Mouse (Mus musculus) monocyte, adult 5-6 weeks (primary cell): ENCODE measurements around the gene Phb. TPM values are rescaled to one million over a fixed set of nuclear protein-coding genes. Genes with fewer than 3 reads are reported as not detected.

Experiments
- total RNA-seq: library from RNA; stranded (forward); fragments of 200-1000, 200-491, 200-594 nt; gene quantifications from 3 replicates; pipeline ENCODE4 v1.2.3, GENCODE M21; 2017

Gene Phb
- total RNA-seq, 1 experiment from 2014 or later = 44.4 TPM

Other genes with a start within 250 kb of the Phb start
- not detected in 3 replicates for gene Nxph3, start 152.4 kb upstream of the Phb start, total RNA-seq
- 0.21 to 1.3 TPM (median 0.58 TPM) in 3 replicates for gene Ngfr, start 79.2 kb upstream of the Phb start, total RNA-seq
- 15.2 to 48.6 TPM (median 24.2 TPM) in 3 replicates for gene Zfp652, start 45.7 kb downstream of the Phb start, total RNA-seq
- gene B130006D01Rik, start 56.6 kb downstream of the Phb start, total RNA-seq = 2.5 to 6.1 TPM (median 5.2 TPM) in 3 replicates
- gene Phospho1, start 157.5 kb downstream of the Phb start, total RNA-seq = 2.8 to 3.6 TPM in 2 of 3 replicates, not detected in the other
- gene Gngt2, start 170.3 kb downstream of the Phb start, total RNA-seq = 863 to 2,060 TPM (median 1,763 TPM) in 3 replicates
- 160 to 201 TPM (median 188 TPM) in 3 replicates for gene Abi3, start 175.5 kb downstream of the Phb start, total RNA-seq
- gene B4galnt2, start 247.9 kb downstream of the Phb start, total RNA-seq = 0.78 to 1.3 TPM in 2 of 3 replicates, not detected in the other